Mouse (Mus musculus) liver, postnatal 0 days (tissue): ENCODE results near the gene Spaar. TPM values are rescaled to one million over a fixed set of nuclear protein-coding genes. Genes with fewer than 3 reads are reported as not detected.

ENCODE experiments used
- ATAC-seq: fragments of 200-750 bp; cut with Nextera tagmentation; 2 replicates; pipeline ENCODE4 v1.8.0; 2017; ENCODE audit warnings: mild to moderate bottlenecking, moderate library complexity
- DNase-seq: peaks from one replicate; pipeline ENCODE4 v3.0.0-alpha.2; 2016
- H3K27ac ChIP-seq: fragments of 300-500 bp; sonication (generic); 2 replicates; pipeline ENCODE4 v1.5.1; 2014; ENCODE audit warnings: antibody characterized with exemption, moderate library complexity, mild to moderate bottlenecking, low read depth
- H3K27me3 ChIP-seq: fragments of 300-500 bp; sonication (generic); 2 replicates; pipeline ENCODE4 v1.6.1; 2014; ENCODE audit warnings: low read length, control low read depth, mixed read lengths; ENCODE audit not compliant: insufficient read depth
- H3K36me3 ChIP-seq: fragments of 300-500 bp; sonication (generic); replicated peaks from 2 replicates; pipeline ENCODE4 v1.6.1; 2014; ENCODE audit warnings: mild to moderate bottlenecking, control low read depth, low read length, moderate library complexity, mixed read lengths; ENCODE audit not compliant: insufficient read depth
- H3K4me1 ChIP-seq: fragments of 300-500 bp; sonication (generic); 2 replicates; pipeline ENCODE4 v1.6.1; 2014; ENCODE audit warnings: antibody characterized with exemption, mild to moderate bottlenecking, control low read depth; ENCODE audit not compliant: insufficient read depth
- H3K4me2 ChIP-seq: fragments of 300-500 bp; sonication (generic); 2 replicates; pipeline ENCODE4 v1.6.1; 2014; ENCODE audit warnings: low read depth, mild to moderate bottlenecking, low read length, moderate library complexity, mixed read lengths
- H3K4me3 ChIP-seq: fragments of 300-500 bp; sonication (generic); 2 replicates; pipeline ENCODE4 v1.5.1; 2014; ENCODE audit warnings: low read depth, low read length
- H3K9ac ChIP-seq: fragments of 300-500 bp; sonication (generic); replicated peaks from 2 replicates; pipeline ENCODE4 v1.6.1; 2014; ENCODE audit warnings: mild to moderate bottlenecking, moderate library complexity
- H3K9me3 ChIP-seq: fragments of 300-500 bp; sonication (generic); 2 replicates; pipeline ENCODE4 v1.6.1; 2016; ENCODE audit warnings: mild to moderate bottlenecking, control low read depth, low read length, mixed read lengths
- CTCF ChIP-seq: sonication (generic); IDR thresholded peaks from 2 replicates; pipeline ENCODE4 v1.5.1; 2016; ENCODE audit warnings: antibody characterized with exemption, low read depth
- EP300 ChIP-seq: IDR thresholded peaks from 2 replicates; pipeline ENCODE4 v1.6.1; 2016; ENCODE audit warnings: antibody characterized with exemption, low read depth, mild to moderate bottlenecking
- WGBS: fragments of 180-500 bp; shearing (Covaris S2); extraction: QIAGEN DNeasy Blood & Tissue Kit; methylation state at CpG from one replicate; pipeline ENCODE4 v1.1.7; 2014; ENCODE audit not compliant: insufficient replicate concordance; 5-methylcytosine and 5-hydroxymethylcytosine counted together
- polyA plus RNA-seq: library from polyadenylated mRNA; unstranded; fragments of >200 nt; fragmentation: Nextera tagmentation; extraction: Ambion mirVana; gene quantifications from 2 replicates; pipeline ENCODE4 v1.2.1, GENCODE M21; 2015

Gene Spaar
- polyA plus RNA-seq, 1 experiment from 2014 or later = 0.07 TPM

DNA sequence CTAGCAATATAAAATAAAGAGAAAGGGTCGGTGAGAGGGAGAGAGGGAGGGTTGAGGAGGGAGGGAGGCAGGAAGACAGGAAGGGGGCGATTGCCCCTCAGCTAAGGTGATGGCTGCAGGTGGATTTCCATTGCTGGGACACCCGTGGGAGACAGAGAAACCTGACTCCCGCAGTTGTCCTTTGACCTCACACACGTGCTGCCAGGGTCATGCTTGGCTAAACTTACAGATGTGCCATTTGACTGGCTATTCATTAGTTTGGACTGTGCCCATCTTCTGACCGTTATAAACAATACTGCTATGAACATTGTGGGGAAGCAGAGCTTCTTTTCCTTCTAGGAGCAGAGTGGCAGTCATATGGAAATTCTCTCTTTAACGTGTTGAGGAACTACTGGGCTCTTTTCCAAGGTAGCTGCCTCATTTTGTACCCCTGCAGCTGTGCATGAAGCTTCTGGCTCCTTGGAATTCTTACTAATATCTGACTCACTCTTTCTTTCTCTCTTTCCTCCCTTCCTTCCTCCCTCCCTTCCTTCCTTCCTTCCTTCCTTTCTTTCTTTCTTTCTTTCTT is 16.1 kb upstream of the Spaar start:
- no peak overlapping the region for H3K27ac ChIP-seq
- H3K36me3 ChIP-seq = no peaks in the 10 kb centered on the region
- H3K27me3 ChIP-seq = 0 out of 2 replicates have a peak, but pooled peaks cover 2% of the 10 kb centered on the region
- no peaks in the 10 kb centered on the region for H3K9me3 ChIP-seq
- 39% methylated on average over 7 of the region's 7 CpGs for WGBS
- ATAC-seq = no peak
- H3K4me1 ChIP-seq = no peaks in the 10 kb centered on the region
- H3K9ac ChIP-seq = no peak overlapping the region
- TF ChIP-seq CTCF = no peak
- TF ChIP-seq EP300 = no peak
- DNase-seq = no peak
- no peak overlapping the region for H3K4me3 ChIP-seq
- no peak overlapping the region for H3K4me2 ChIP-seq

DNA sequence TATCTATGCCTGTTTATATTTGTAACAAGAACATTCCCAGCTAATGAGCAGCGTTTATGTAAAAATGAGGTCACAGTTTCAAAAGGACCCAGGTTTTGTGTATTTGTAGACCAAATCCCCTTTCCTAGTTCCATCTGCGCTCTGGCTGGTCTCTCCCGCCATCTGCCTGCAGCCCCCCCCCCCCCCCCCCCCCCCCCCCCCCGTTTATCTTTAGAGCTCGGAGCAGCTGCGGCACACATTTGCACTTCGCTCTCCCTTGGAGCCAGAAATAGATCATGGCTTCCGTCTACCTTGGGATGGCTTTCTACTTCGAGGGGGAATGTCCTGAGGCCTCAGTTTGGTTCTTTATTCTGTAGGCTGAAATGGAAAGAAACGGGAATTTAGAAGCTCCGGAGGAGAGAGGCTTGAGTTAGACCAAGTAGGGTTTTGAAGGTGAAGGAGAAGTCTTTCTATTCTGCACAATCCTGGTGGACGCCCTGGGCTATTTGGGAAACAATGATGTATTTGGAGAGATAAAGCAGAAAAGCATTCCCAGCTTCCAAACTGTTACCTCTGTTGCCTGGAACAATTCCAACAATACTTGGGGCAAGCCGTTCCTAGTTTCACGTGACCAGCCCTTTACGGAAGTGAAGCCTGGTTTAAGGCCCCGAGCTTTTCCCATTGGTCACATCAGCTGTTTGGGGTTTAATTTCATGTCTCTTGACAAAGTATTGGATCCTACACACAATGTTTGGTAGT is 9.2 kb upstream of the Spaar start:
- H3K36me3 ChIP-seq = no peaks in the 10 kb centered on the region
- WGBS = 52% methylated on average over 14 of the region's 16 CpGs
- no peak overlapping the region for H3K4me3 ChIP-seq
- no peaks in the 10 kb centered on the region for H3K4me1 ChIP-seq
- H3K4me2 ChIP-seq = no peak overlapping the region
- no peaks in the 10 kb centered on the region for H3K27me3 ChIP-seq
- H3K27ac ChIP-seq = no peak overlapping the region
- no peak overlapping the region for H3K9ac ChIP-seq
- TF ChIP-seq EP300 = no peak
- no peak for TF ChIP-seq CTCF
- H3K9me3 ChIP-seq = no peaks in the 10 kb centered on the region
- DNase-seq (no peak), ATAC-seq (no peak)

DNA sequence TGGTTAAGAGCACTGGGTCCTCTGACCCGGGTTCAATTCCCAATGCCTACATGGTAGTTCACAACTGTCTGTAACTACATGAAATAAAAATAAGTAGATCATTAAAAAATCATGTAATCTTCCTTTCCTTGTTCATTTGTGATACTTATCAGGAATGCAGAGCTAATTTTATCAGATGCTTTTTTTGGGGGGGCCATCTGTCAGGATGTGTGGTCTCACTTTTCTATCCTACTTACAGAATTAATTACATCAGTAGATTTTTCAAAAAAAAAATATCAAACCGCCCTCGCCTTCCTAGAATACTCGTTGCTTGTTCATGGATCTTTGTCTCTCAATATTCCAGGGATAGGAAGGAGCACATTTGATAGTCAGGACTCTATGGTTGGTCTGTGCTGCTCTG is 7.6 kb upstream of the Spaar start:
- no peak overlapping the region for H3K27ac ChIP-seq
- H3K36me3 ChIP-seq = no peaks in the 10 kb centered on the region
- H3K4me3 ChIP-seq = no peak overlapping the region
- no peaks in the 10 kb centered on the region for H3K27me3 ChIP-seq
- DNase-seq = no peak
- no peak for TF ChIP-seq CTCF
- TF ChIP-seq EP300 = no peak
- no peak for ATAC-seq
- 78% methylated on average over 4 of the region's 4 CpGs for WGBS
- H3K9me3 ChIP-seq = no peaks in the 10 kb centered on the region
- no peak overlapping the region for H3K4me2 ChIP-seq
- H3K9ac ChIP-seq = no peak overlapping the region
- no peaks in the 10 kb centered on the region; the same call in 1 of the 2 replicates for H3K4me1 ChIP-seq

DNA sequence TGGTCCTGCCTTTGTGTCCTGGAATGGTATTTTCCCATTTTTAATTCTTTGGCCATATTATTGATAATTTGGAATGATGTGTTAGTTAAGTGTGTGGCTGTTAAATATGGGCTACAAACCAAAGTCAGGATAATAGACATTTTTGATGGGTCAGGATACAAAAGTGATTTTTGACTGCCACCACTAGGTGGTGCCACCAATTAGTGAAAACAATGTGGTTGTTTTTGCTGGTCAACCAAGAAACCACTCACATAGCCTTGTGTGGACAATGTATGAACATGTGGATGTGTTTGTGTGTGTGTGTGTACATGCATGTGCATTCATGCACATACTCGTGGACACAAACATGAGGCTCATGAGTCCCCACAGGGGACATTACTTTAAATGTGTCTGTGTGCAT is 5.1 kb upstream of the Spaar start:
- Histone ChIP-seq H3K4me2 (no peak overlapping the region), H3K27me3 (no peaks in the 10 kb centered on the region), H3K9me3 (no peaks in the 10 kb centered on the region), H3K27ac (no peak overlapping the region), H3K36me3 (no peaks in the 10 kb centered on the region), H3K9ac (no peak overlapping the region), H3K4me1 (peaks cover 2% of the 10 kb centered on the region), H3K4me3 (no peak overlapping the region)
- TF ChIP-seq CTCF (peak; percentile 79), EP300 (no peak)
- no peak for ATAC-seq
- WGBS = 20% methylated on average over 1 of the region's 1 CpGs
- no peak for DNase-seq

DNA sequence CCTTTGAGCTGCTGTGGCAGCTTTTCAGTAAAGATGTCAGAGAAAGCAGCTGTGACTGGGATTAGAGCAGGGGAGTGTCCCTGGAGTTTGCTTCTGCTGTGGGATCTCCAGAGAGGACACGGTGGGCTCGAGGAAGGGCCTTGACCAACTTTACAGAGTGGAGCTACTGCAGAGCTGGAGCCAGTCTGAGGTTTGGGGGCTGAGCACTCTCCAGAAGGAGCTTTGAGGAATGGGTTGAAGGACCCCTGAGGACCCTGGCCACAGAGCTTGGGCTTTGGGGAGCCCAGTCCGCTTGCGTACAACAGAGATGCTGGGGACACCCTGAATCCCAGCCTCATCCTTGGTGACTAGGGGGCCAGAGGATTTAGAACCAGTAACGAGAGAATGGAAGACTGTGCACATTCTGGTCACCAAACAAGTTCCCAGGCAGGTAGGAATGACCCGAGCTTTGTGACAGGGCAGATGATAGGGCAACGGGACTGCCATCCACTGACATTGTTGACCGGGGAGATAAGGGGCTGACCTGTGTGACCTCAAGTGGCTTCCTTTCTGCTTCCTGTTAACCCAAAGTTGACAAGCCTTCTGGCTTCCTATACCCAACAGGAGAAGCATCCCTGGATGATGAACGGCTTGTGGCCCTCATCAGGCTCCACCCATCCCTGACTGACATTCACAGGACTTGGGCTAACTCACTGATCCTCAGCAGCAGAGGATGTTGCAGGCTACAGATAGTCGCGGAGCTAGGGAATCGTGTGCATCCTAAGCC is 3.4 kb upstream of the Spaar start:
- H3K9me3 ChIP-seq = no peaks in the 10 kb centered on the region
- TF ChIP-seq CTCF = no peak
- no peaks in the 10 kb centered on the region for H3K36me3 ChIP-seq
- H3K27me3 ChIP-seq = no peaks in the 10 kb centered on the region
- DNase-seq = no peak
- H3K4me3 ChIP-seq = no peak overlapping the region
- peaks cover 2% of the 10 kb centered on the region for H3K4me1 ChIP-seq
- H3K4me2 ChIP-seq = no peak overlapping the region
- WGBS = 38% methylated on average over 12 of the region's 12 CpGs
- ATAC-seq = no peak
- H3K9ac ChIP-seq = no peak overlapping the region
- H3K27ac ChIP-seq = no peak overlapping the region

DNA sequence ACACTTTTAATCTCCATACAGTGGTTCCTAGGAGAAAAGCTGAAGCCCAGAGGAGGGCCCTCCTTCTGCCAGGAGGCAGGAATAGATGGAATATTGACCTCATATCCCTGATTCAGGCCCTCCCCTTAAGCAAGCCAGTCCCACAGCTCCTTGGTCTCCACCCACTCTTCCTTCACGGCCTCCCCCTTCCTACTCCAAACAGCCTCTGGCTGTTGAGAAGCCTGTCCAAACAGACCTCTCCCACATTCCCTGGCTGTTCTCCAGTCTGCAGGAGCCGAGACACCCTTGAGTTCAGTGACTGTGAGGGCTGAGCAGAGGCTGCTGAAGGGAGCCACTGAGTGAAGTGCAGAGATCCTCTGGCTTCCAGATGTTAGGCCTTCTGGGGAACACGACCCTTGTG is 2.8 kb upstream of the Spaar start, which contains the start of gene Hrct1:
TSS of gene Hrct1 (plus strand) at position 194 of the 400 bp plus-strand sequence.
- no peaks in the 10 kb centered on the region for H3K27me3 ChIP-seq
- no peak within 1 kb of the TSS for H3K4me2 ChIP-seq
- H3K4me1 ChIP-seq = peaks cover 2% of the 10 kb centered on the region
- H3K9me3 ChIP-seq = no peaks in the 10 kb centered on the region
- ATAC-seq = peak; percentile 24; the same call in 1 of the 2 replicates
- H3K4me3 ChIP-seq = no peak within 1 kb of the TSS
- 39% methylated on average over 3 of the region's 3 CpGs for WGBS
- H3K27ac ChIP-seq = peak within 1 kb of the TSS; percentile 70
- H3K36me3 ChIP-seq = no peaks in the 10 kb centered on the region
- no peak for DNase-seq
- no peak within 1 kb of the TSS for H3K9ac ChIP-seq
- TF ChIP-seq CTCF (no peak), EP300 (no peak)
